Mouse (Mus musculus): ENCODE results near the gene Abcb9.
"Not testable (repeated sequence)": the region's sequence is repeated elsewhere in the genome, so short reads cannot be mapped to it uniquely, and the experiment has no call there.

The Abcb9 gene

DNA sequence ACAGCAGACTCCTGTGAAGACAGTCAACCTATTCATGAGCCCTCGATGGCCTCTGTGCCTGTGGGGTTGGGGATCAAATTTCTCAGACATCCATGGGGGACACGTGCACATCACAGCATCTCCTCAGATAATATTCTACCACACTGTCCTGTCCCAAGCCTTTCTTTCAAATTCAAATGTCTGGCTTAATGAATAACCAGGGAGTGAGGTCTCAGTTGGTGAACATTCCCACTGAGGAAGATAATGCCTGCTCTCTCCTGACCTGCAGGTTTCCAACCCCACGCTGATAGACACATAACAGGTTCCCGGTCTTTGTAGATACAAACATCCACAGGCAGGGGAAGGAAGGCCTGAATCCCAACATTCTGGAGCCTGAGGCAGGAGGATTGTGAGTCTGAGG is 38.6 kb downstream of the Abcb9 start:
- DNase-seq, result no peak

GRCm38 (mm10) chr5:124056219-124056618 is 39.4 kb downstream of the Abcb9 start:
- no peak for DNase-seq

- not testable (repeated sequence) for DNase-seq
Observed at GRCm38 (mm10) chr5:124052641-124053040, 43.0 kb downstream of the Abcb9 start.

- DNase-seq, result peak; percentile 65
Observed at GRCm38 (mm10) chr5:124051899-124052491, 43.6 kb downstream of the Abcb9 start.

- DNase-seq, result peak; percentile 65
Observed at GRCm38 (mm10) chr5:124050095-124051050, 45.2 kb downstream of the Abcb9 start.

GRCm38 (mm10) chr5:124049249-124050045 is 46.2 kb downstream of the Abcb9 start:
- no peak for DNase-seq

- peak; percentile 73 for DNase-seq
Observed at GRCm38 (mm10) chr5:124046741-124047401, 48.7 kb downstream of the Abcb9 start.

- no peak for DNase-seq
Observed at GRCm38 (mm10) chr5:124045453-124046010, 50.1 kb downstream of the Abcb9 start.

DNA sequence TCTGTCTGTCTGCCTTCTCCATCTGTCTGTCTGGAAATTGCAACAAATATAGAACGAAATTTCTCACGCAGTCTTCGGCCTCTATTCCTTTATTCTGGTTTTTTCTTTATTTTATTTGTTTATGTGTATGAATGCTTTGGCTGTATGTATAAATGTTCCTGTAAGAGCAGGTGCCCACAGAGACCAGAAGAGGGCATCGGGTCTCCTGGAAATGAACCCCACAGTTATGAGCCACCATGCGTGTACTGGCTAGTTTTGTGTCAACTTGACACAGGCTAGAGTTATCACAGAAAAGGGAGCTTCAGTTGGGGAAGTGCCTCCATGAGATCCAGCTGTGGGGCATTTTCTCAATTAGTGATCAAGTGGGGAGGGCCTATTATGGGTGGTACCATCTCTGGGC is 51.6 kb downstream of the Abcb9 start:
- DNase-seq, result no peak

- no peak for DNase-seq
Observed at GRCm38 (mm10) chr5:124043212-124043978, 52.2 kb downstream of the Abcb9 start.

- no peak for DNase-seq
Observed at GRCm38 (mm10) chr5:124041097-124041496, 54.5 kb downstream of the Abcb9 start.

DNA sequence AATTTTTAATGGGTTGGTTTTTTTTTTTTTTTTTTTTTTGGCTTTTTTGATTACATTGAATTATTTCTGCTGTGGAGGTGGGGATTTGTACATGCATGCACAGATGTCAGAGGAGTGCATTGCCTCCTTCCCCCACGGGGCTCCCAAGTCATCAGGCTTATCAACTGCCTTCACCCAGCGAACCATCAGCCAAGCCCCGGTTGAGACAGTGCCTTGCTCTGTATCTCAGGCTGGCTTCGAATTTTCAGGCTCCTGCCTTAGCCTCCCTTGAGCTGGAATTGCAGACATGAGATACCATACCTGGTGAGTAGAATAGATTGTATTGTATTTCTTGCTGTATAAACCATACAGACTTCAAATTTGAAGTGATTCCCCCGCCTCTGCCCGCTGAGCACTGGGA is 56.0 kb downstream of the Abcb9 start:
- no peak for DNase-seq

GRCm38 (mm10) chr5:124036836-124037235 is 58.8 kb downstream of the Abcb9 start:
- peak; percentile 32 for DNase-seq

DNA sequence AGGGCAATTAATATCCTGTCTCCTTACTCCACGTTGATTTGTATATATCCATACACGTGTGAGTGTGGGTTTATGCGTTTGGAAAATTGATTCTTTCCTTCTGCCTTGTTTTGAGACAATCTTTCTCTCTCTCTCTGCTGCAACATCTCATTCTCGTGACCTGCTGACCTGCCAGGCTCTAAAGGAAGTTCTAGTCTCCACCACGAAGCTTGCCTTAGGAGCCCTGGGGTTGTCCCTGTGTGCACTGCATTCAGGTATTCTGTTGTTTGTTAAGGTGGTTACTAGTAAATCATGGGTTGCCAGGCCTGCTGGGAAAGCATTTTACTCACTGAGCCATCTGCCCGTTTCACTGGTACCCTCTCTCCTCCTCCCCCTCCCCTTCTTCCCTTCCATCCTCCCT is 59.3 kb downstream of the Abcb9 start:
- no peak for DNase-seq

DNA sequence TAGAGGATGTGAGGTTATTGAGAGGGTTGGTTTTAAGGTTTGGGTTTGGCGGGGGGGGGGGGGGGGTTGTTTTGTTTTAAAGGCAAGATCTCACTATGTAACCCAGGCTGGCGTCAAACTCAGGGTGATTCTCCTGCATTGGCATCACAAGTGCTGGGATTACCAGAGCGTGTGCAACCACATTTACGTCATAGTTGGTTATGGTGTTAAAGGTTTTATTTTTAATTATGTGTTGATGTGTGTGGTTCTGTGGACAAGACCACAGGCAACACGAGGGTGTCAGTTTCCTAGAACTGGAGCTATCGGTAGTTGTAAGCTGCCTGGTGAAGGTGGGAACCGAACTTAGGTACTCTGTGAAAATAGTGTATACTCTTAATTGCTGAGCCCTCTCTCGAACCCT is 59.8 kb downstream of the Abcb9 start:
- no peak for DNase-seq

GRCm38 (mm10) chr5:124035406-124035805 is 60.2 kb downstream of the Abcb9 start:
- no peak for DNase-seq

GRCm38 (mm10) chr5:124034471-124034870 is 61.1 kb downstream of the Abcb9 start:
- DNase-seq, result no peak

DNA sequence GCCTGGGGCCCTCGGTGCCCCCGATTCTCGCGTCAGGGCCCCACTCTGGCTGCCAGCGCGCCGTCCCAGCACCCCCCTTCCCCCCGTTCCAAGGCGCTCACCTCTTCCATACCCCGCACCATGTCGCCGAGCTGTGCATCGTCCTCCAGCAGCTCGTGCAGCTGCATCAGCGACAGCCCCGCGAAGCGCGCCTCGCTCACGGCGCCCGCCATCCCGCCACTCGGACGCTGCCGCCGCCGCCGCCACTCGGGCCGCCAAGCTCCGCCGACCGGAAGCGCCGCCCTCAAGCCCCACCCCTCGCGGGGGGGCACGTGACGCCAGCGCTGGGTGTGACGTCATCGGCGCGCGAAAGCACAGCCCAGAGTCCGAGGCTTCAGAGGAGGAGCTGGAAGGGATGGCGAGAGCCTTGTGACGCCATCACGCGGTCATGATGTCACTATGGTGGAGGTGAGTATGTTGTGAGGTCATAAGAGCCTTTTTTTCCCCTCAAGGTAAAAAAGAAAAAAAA is 63.5 kb downstream of the Abcb9 start, which contains the start of gene Vps37b:
Gene Vps37b, minus strand, starts transcription at position 270 of the 508 bp plus-strand sequence.
- DNase-seq, result peak; percentile 91

DNA sequence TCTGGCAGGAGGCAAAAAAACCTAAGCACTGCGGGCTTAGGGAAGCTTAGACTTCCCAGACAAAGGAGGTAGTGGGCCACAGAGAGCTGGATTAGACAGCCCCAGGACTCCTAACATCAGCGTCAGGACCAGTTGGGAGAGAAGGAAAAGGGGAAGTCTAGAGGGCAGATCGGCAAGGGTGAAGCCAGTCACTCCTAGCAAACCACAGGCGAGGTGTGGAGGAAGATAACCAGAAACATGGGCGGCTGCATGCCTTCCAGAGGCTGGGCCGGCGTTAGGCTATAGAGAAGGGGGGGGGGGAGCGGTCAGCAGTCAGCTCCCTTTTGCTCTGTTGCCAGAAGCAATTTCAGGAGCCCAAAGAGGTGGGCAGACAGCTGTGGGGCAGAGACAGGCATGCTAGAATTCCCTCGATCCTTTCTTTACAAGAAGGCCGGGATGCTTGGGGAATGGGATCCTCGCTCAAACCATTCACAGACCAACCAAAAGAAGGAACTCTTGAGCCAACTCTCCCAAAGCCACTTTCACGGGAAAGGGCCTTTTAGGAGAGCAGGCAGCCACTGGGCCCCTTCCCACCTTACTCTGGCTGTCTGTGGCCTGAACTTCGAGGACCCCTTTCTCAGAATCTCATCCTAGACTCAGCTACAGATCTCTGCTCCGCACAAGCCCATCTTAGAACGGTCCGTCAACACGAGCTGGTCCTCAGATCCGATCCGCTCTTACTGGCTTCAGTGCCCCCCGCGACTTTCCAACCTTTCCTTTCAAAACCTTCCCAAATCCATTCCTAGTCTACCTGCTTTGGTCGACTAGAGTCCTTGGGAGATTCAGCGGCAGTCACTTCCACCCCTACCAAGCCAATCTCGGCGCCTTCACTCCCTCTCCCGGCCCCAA is 64.3 kb downstream of the Abcb9 start:
- no peak for DNase-seq

- DNase-seq, result no peak
Observed at GRCm38 (mm10) chr5:124030386-124031067, 65.1 kb downstream of the Abcb9 start.
